Mouse (Mus musculus): ENCODE measurements around the gene Tmem37. TPM values are rescaled to one million over a fixed set of nuclear protein-coding genes. Genes with fewer than 3 reads are reported as not detected.

The Tmem37 gene
- polyA plus RNA-seq, 1 experiment: 17.8 TPM

DNA sequence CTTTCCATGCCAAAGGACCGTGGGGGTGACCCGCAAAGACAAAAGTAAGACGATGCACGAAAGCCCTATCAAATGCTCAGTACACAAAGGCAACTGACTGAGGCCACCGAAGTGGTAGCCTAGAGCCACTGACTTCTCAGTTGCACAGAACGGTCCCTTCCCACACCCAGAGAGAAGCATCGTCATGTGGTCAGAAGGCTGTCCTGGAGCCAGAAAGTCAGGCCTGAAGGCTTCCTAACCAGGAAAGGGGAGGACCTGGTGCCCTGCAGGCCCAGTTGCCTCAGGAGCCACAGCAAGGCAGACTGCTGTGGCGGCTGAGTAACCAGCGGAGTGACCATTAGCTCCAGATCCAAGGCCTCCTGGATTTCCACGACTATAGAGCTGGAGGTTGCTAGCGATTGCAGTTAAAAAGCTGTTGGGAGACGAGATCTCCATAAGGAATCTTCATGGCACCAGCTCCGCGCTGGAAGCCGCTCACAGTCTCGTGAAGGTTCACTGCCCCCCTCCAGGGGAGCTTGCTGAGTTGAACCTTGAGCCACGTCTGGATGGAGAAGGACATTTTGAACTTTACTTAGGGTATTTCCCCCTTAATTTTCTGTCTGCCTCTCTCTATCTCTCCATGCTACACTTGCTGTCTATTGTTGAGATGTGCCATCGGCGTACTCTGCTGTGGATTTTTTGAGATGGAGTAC is 36.0 kb upstream of the Tmem37 start:
- Histone ChIP-seq H3K4me3 (ENCODE audit: low read depth, low read length) (no peak overlapping the region), H3K36me3 (ENCODE audit: control insufficient read depth, insufficient read depth, low read length, poor library complexity, severe bottlenecking) (peaks cover 12% of the 10 kb centered on the region), H3K27me3 (ENCODE audit: control insufficient read depth, insufficient read depth, low read length, poor library complexity, severe bottlenecking) (no peaks in the 10 kb centered on the region), H3K4me1 (ENCODE audit: control insufficient read depth, insufficient read depth, low read length) (no peaks in the 10 kb centered on the region), H3K9ac (ENCODE audit: low read depth, poor library complexity, severe bottlenecking) (no peak overlapping the region), H3K9me3 (replicated peaks; ENCODE audit: control insufficient read depth, insufficient read depth, low read length, poor library complexity, severe bottlenecking) (peaks cover 8% of the 10 kb centered on the region), H3K27ac (ENCODE audit: insufficient read depth, low read length) (no peak overlapping the region)
- no peak for TF ChIP-seq CTCF (IDR thresholded peaks at IDR 0.05; ENCODE audit: low read depth, low read length)
- TF ChIP-seq EP300 (IDR thresholded peaks at IDR 0.05; ENCODE audit: insufficient read depth, low read depth, low read length): no peak
- TF ChIP-seq POLR2A (IDR thresholded peaks at IDR 0.05; ENCODE audit: insufficient read depth, low read length): no peak

DNA sequence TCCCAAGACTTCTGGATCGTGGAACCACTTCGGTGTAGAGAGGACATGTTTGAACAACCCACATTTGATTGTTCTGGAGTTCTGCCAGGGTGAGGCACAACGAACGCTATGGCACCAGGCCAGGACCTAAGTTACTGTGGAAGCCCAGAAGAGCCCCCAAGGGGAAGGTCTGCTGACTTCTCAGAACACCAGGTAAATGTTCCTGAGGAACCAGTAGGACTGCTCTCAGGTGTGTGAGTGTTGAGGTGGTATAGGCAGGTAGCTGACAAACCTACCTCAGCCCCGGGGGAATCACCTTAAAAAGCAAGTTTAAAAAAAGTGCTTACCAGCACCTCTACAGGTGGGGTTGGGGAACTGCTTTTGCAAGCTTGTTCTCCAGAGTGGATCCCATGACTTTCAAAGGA is 31.7 kb upstream of the Tmem37 start:
- H3K4me3 ChIP-seq (ENCODE audit: low read depth, low read length): no peak overlapping the region
- H3K27me3 ChIP-seq (ENCODE audit: control insufficient read depth, insufficient read depth, low read length, poor library complexity, severe bottlenecking): no peaks in the 10 kb centered on the region
- H3K36me3 ChIP-seq (ENCODE audit: control insufficient read depth, insufficient read depth, low read length, poor library complexity, severe bottlenecking): no peaks in the 10 kb centered on the region
- H3K27ac ChIP-seq (ENCODE audit: insufficient read depth, low read length): no peak overlapping the region
- no peak overlapping the region for H3K9ac ChIP-seq (ENCODE audit: low read depth, poor library complexity, severe bottlenecking)
- H3K4me1 ChIP-seq (ENCODE audit: control insufficient read depth, insufficient read depth, low read length): no peaks in the 10 kb centered on the region
- TF ChIP-seq CTCF (IDR thresholded peaks at IDR 0.05; ENCODE audit: low read depth, low read length) (no peak), EP300 (IDR thresholded peaks at IDR 0.05; ENCODE audit: insufficient read depth, low read depth, low read length) (no peak), POLR2A (IDR thresholded peaks at IDR 0.05; ENCODE audit: insufficient read depth, low read length) (no peak)
- no peaks in the 10 kb centered on the region for H3K9me3 ChIP-seq (replicated peaks; ENCODE audit: control insufficient read depth, insufficient read depth, low read length, poor library complexity, severe bottlenecking)

DNA sequence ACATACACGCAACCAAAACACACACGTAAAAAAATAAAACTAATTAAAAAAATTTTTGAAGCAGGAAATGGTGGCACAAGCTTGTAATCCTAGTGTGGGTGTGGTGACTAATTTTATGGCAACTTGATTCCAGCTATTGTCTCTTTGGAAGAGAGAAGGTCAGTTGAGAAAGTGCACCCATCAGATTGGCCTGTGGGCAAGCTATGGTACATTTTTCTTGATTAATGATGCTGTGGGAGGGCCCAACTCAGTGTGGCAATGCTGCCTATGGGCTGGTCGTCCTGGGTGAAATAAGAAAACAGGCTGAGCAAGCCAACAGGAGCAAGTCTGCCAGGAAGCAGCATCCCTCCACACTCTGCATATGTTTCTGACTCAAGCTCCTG is 27.3 kb upstream of the Tmem37 start:
- H3K4me3 ChIP-seq (ENCODE audit: low read depth, low read length): no peak overlapping the region
- TF ChIP-seq CTCF (IDR thresholded peaks at IDR 0.05; ENCODE audit: low read depth, low read length) (no peak), EP300 (IDR thresholded peaks at IDR 0.05; ENCODE audit: insufficient read depth, low read depth, low read length) (no peak), POLR2A (IDR thresholded peaks at IDR 0.05; ENCODE audit: insufficient read depth, low read length) (no peak)

DNA sequence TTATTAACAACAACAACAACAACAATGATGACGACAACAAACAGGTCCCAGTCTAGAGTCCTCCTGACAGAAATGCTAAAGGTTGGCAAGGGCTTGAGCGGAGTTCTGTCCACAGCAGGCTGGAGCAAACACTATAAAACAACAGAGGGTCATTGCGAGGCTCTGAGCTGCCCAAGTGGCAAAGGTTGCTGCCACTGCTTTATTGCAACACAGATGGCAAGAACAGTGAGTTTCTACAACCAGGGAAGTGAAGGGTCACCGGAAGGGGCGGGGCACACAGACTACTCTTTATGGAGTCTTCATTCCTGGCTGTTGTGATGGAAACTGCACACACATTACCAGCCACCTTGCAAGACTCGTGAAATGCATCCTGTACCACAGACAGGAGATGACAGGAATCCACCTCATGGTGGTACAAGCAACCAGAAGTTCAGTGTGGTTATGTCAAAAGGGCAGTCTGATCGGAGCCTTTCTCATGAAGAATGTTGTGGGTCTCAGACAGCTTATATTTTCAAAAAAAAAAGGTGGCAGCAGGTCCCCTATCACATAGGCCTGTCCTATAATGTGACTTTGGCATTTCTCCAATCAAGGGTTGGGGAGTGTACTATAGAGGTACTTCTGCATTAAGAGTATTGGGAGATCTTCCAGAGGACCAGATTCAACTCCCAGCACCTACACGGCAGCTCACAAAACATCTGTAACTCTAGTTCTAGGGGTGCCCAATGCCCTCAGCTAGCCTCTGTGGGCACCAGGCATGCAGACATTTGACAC is 26.8 kb upstream of the Tmem37 start:
- Histone ChIP-seq H3K27ac (ENCODE audit: insufficient read depth, low read length) (no peak overlapping the region), H3K4me3 (ENCODE audit: low read depth, low read length) (no peak overlapping the region), H3K9ac (ENCODE audit: low read depth, poor library complexity, severe bottlenecking) (no peak overlapping the region), H3K36me3 (ENCODE audit: control insufficient read depth, insufficient read depth, low read length, poor library complexity, severe bottlenecking) (no peaks in the 10 kb centered on the region), H3K9me3 (replicated peaks; ENCODE audit: control insufficient read depth, insufficient read depth, low read length, poor library complexity, severe bottlenecking) (peaks cover 3% of the 10 kb centered on the region), H3K27me3 (ENCODE audit: control insufficient read depth, insufficient read depth, low read length, poor library complexity, severe bottlenecking) (no peaks in the 10 kb centered on the region), H3K4me1 (ENCODE audit: control insufficient read depth, insufficient read depth, low read length) (no peaks in the 10 kb centered on the region)
- TF ChIP-seq POLR2A (IDR thresholded peaks at IDR 0.05; ENCODE audit: insufficient read depth, low read length): no peak
- TF ChIP-seq CTCF (IDR thresholded peaks at IDR 0.05; ENCODE audit: low read depth, low read length): no peak
- no peak for TF ChIP-seq EP300 (IDR thresholded peaks at IDR 0.05; ENCODE audit: insufficient read depth, low read depth, low read length)

More for the DNA sequence above, 27.3 kb upstream of the Tmem37 start:
- Histone ChIP-seq H3K9me3 (replicated peaks; ENCODE audit: control insufficient read depth, insufficient read depth, low read length, poor library complexity, severe bottlenecking) (peaks cover under 1% of the 10 kb centered on the region; the same call in 1 of the 2 replicates), H3K27me3 (ENCODE audit: control insufficient read depth, insufficient read depth, low read length, poor library complexity, severe bottlenecking) (no peaks in the 10 kb centered on the region), H3K4me1 (ENCODE audit: control insufficient read depth, insufficient read depth, low read length) (no peaks in the 10 kb centered on the region), H3K27ac (ENCODE audit: insufficient read depth, low read length) (no peak overlapping the region), H3K36me3 (ENCODE audit: control insufficient read depth, insufficient read depth, low read length, poor library complexity, severe bottlenecking) (no peaks in the 10 kb centered on the region), H3K9ac (ENCODE audit: low read depth, poor library complexity, severe bottlenecking) (no peak overlapping the region)

DNA sequence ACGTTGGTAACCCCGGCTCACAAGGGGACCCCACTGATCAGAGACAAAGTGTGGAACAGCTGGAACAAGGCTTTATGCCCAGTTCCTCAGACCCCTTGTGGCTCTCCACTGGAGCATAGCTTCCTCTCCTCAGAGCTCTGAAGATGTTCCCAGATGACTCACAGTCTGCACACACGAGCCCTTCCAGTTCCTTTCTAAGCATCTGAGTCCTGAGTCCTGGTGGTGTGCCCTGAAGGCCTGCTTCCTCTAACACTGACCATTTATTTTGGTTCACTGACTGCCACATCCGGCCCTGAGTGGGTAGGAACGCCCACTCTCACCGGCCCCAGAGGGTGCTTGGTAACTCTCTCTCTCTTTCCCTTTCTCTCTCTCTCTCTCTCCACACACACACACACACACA is 25.6 kb upstream of the Tmem37 start:
- H3K27ac ChIP-seq (ENCODE audit: insufficient read depth, low read length): no peak overlapping the region
- TF ChIP-seq POLR2A (IDR thresholded peaks at IDR 0.05; ENCODE audit: insufficient read depth, low read length): no peak
- TF ChIP-seq EP300 (IDR thresholded peaks at IDR 0.05; ENCODE audit: insufficient read depth, low read depth, low read length): no peak
- no peak for TF ChIP-seq CTCF (IDR thresholded peaks at IDR 0.05; ENCODE audit: low read depth, low read length)
- H3K27me3 ChIP-seq (ENCODE audit: control insufficient read depth, insufficient read depth, low read length, poor library complexity, severe bottlenecking): no peaks in the 10 kb centered on the region
- no peak overlapping the region for H3K4me3 ChIP-seq (ENCODE audit: low read depth, low read length)
- no peaks in the 10 kb centered on the region for H3K4me1 ChIP-seq (ENCODE audit: control insufficient read depth, insufficient read depth, low read length)
- H3K36me3 ChIP-seq (ENCODE audit: control insufficient read depth, insufficient read depth, low read length, poor library complexity, severe bottlenecking): no peaks in the 10 kb centered on the region
- H3K9me3 ChIP-seq (replicated peaks; ENCODE audit: control insufficient read depth, insufficient read depth, low read length, poor library complexity, severe bottlenecking): peaks cover 3% of the 10 kb centered on the region
- H3K9ac ChIP-seq (ENCODE audit: low read depth, poor library complexity, severe bottlenecking): no peak overlapping the region

GRCm38 (mm10) chr1:120098327-120098726 is 24.5 kb upstream of the Tmem37 start:
- Histone ChIP-seq H3K27ac (ENCODE audit: insufficient read depth, low read length) (no peak overlapping the region), H3K9me3 (replicated peaks; ENCODE audit: control insufficient read depth, insufficient read depth, low read length, poor library complexity, severe bottlenecking) (peaks cover 4% of the 10 kb centered on the region)

More at GRCm38 (mm10) chr1:120098327-120098726, 24.5 kb upstream of the Tmem37 start:
- TF ChIP-seq EP300 (IDR thresholded peaks at IDR 0.05; ENCODE audit: insufficient read depth, low read depth, low read length) (no peak), POLR2A (IDR thresholded peaks at IDR 0.05; ENCODE audit: insufficient read depth, low read length) (no peak), CTCF (IDR thresholded peaks at IDR 0.05; ENCODE audit: low read depth, low read length) (peak; percentile 45)
- H3K4me3 ChIP-seq (ENCODE audit: low read depth, low read length): no peak overlapping the region
- no peaks in the 10 kb centered on the region for H3K27me3 ChIP-seq (ENCODE audit: control insufficient read depth, insufficient read depth, low read length, poor library complexity, severe bottlenecking)
- no peak overlapping the region for H3K9ac ChIP-seq (ENCODE audit: low read depth, poor library complexity, severe bottlenecking)
- no peaks in the 10 kb centered on the region for H3K36me3 ChIP-seq (ENCODE audit: control insufficient read depth, insufficient read depth, low read length, poor library complexity, severe bottlenecking)
- no peaks in the 10 kb centered on the region for H3K4me1 ChIP-seq (ENCODE audit: control insufficient read depth, insufficient read depth, low read length)

All from ES-Bruce4 (cell line).